Mouse (Mus musculus): ENCODE measurements around the gene Noa1. TPM values are rescaled to one million over a fixed set of nuclear protein-coding genes. Genes with fewer than 3 reads are reported as not detected.

The Noa1 gene
- polyA plus RNA-seq (2014; fragmentation: Nextera tagmentation; extraction: Ambion mirVana) = 30.2 and 35.7 TPM in 2 replicates

DNA sequence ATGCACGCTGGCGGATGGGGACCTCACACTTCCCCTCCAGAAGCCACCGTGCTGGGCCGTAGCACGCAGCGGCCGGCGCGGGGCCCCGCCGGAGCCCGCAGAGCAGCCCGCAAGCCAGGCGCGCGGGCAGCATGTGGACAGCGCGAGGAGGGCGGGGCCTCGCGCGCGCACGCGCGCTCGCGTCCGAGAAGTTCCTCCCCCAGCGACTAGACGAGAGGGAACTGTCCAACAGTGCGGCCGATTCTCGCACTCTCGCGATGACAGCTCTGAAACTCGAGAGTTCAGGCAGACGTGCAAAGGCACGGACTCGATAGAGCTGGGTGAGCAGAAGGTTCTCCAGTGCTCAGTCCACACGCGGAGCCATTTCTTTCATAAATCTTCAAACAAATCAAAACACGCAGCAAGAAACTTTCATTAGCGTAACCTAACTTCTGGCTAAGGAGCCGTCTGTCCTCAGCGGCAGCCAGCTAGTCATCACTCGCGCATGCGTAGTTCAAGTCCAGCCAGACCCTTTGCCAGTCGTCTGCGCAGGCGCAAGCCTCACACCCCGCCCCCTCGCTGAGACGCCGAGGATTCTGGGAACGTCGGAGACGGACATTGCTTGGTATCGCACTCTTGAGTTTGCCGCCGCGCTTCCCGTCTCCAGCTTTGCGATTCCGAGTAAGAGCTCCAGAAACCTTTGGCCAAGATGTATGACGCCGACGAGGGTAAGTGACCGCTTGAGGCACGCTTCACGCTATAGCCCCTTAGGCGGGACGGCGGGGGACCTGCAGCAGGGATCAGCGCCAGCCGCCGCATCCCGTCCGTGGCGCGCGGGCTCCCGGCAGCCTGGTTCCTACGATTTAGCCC lies at the start of gene Noa1, which contains the start of gene Polr2b:
Gene Noa1 (minus strand): TSS at position 161 of the 849 bp plus-strand sequence.
Gene Polr2b (plus strand): TSS at position 224 of the 849 bp plus-strand sequence.
- H3K4me3 ChIP-seq (ENCODE audit: low read depth, low read length) = peak within 1 kb of the TSS; percentile 90
- H3K9me3 ChIP-seq (replicated peaks; ENCODE audit: control insufficient read depth, low read length) = no peaks in the 10 kb centered on the region
- H3K4me1 ChIP-seq (ENCODE audit: control insufficient read depth, insufficient read depth, low read length) = peaks cover 19% of the 10 kb centered on the region
- peak within 1 kb of the TSS; percentile 79 for H3K9ac ChIP-seq (ENCODE audit: low read length)
- peak within 1 kb of the TSS; percentile 91 for H3K27ac ChIP-seq (ENCODE audit: low read depth, low read length)
- no peaks in the 10 kb centered on the region for H3K27me3 ChIP-seq (replicated peaks; ENCODE audit: control insufficient read depth, insufficient read depth, low read length)
- peak; percentile 99 for DNase-seq (ENCODE audit: low spot score)
- peak; percentile 96 for ATAC-seq
- under 1% methylated on average over 84 of the region's 85 CpGs for WGBS
- H3K36me3 ChIP-seq (ENCODE audit: control insufficient read depth, insufficient read depth, low read length) = peaks cover 40% of the 10 kb centered on the region
- peak within 1 kb of the TSS; percentile 100 for H3K4me2 ChIP-seq (ENCODE audit: low read length)

DNA sequence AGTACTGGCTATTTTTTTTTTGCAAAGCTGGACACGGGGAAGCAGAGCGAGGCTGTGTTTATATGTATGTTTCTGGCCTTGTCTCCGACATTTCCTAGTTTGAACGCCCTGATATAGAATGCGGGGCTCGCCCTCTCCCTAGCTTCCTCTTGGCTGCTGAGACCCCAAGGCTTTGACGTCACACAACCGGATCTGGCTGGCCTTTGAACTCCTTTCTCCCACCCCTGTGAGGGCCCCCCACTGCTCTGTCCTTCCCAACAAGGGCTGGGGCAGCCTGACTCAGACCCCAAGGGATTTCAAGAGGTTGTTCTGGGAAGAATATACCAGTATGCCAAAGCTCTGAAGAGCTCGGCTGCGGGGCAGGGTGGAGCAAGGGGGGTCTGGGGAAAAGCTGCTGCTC lies 48.5 kb upstream of the Noa1 start:
- WGBS = 9% methylated on average over 10 of the region's 10 CpGs
- no peaks in the 10 kb centered on the region for H3K4me1 ChIP-seq (ENCODE audit: control insufficient read depth, insufficient read depth, low read length)
- DNase-seq (ENCODE audit: low spot score) (peak; percentile 55), ATAC-seq (no peak)
- H3K27me3 ChIP-seq (replicated peaks; ENCODE audit: control insufficient read depth, insufficient read depth, low read length) = no peaks in the 10 kb centered on the region; the same call in 1 of the 2 replicates
- H3K36me3 ChIP-seq (ENCODE audit: control insufficient read depth, insufficient read depth, low read length) = no peaks in the 10 kb centered on the region
- no peaks in the 10 kb centered on the region for H3K9me3 ChIP-seq (replicated peaks; ENCODE audit: control insufficient read depth, low read length)
- peak overlapping the region; percentile 36 for H3K4me2 ChIP-seq (ENCODE audit: low read length)
- peak overlapping the region; percentile 19 for H3K4me3 ChIP-seq (ENCODE audit: low read depth, low read length)
- peak overlapping the region; percentile 47; the same call in 1 of the 2 replicates for H3K9ac ChIP-seq (ENCODE audit: low read length)
- H3K27ac ChIP-seq (ENCODE audit: low read depth, low read length) = no peak overlapping the region

DNA sequence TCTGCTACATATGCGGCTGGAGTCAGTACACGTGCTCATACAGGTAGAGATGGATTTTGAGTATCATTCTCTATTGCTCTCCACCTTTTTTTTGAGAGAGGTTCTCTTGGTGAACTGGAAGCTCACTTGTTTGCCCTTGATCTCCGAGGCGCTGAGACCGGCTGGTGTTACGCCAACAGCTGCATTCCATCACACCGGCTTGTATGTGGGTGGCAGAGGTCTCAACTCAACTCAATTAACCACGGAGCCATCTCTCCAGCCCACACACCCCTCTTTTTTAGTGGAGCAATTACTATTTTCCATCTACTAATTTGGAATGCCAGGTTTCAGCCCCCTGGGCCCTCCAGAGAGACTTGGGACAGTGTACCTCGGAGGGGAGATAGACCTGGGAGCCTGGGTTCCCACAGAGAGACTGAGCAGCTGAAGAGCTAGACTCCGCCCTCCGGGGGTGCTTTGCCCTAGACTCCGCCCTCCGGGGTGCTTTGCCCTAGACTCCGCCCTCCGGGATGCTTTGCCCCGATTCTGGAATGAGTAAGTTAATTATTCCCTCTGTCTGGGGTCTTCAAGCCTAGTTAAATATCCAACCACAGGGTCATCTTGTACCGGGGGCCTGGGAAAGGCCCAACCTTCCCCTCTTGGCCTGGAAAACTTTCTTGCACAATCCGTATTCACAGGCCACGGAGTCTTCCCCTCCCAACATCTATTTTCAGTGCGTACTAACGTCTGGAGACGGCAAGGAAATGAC lies 47.7 kb upstream of the Noa1 start:
- peak; percentile 51 for DNase-seq (ENCODE audit: low spot score)
- Histone ChIP-seq H3K27me3 (replicated peaks; ENCODE audit: control insufficient read depth, insufficient read depth, low read length) (no peaks in the 10 kb centered on the region; the same call in 1 of the 2 replicates), H3K27ac (ENCODE audit: low read depth, low read length) (no peak overlapping the region), H3K36me3 (ENCODE audit: control insufficient read depth, insufficient read depth, low read length) (no peaks in the 10 kb centered on the region), H3K9ac (ENCODE audit: low read length) (peak overlapping the region; percentile 47), H3K4me1 (ENCODE audit: control insufficient read depth, insufficient read depth, low read length) (no peaks in the 10 kb centered on the region), H3K9me3 (replicated peaks; ENCODE audit: control insufficient read depth, low read length) (no peaks in the 10 kb centered on the region), H3K4me3 (ENCODE audit: low read depth, low read length) (peak overlapping the region; percentile 19), H3K4me2 (ENCODE audit: low read length) (peak overlapping the region; percentile 36)
- peak; percentile 70; the same call in 1 of the 2 replicates for ATAC-seq
- WGBS = 16% methylated on average over 22 of the region's 22 CpGs

DNA sequence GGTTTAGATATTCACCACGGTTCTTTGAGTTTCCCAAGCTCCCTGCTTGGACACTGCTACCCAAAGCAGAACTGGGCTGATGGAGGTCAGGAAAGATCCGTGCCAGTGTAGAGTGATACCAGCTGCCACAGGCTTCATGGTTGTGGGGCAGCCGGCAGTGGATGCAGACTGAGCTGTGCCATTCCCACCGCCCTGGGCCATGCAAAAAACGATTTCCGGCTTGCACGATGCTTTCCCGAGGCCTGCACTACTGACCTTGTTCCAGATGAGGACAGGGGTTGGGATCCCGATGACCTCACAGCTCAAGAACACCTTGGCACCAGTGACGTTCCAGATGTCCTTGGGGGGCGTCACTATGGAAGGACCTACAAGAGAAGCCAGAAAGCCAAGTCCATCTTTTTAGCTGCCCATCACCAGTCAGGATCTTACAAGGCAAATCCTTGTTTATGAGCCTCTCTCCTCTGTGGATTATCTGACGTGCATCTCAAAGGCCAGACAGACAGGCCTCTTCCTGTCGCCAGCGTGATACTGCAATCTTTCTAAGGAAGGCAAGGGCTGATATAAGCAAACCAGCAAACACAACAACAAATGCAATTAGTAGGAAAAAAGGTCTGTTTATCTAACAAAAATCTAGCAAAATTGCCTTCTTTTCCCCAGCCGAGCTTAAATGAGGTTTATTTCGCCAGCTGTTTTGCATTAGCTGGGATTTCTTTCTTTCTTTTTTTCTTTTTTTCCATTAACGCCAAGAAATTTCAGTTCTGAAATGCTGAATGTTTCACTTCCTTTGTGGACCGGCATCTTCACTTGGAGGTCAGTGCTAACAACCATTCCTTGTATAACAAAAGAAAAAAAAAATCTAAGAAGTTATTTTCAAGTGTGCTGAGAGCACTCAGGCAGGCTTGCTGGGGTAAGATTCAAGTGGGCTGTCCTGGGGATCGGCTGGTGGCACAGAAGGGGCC lies 45.7 kb upstream of the Noa1 start:
- Histone ChIP-seq H3K4me1 (ENCODE audit: control insufficient read depth, insufficient read depth, low read length) (no peaks in the 10 kb centered on the region), H3K4me2 (ENCODE audit: low read length) (no peak overlapping the region), H3K27ac (ENCODE audit: low read depth, low read length) (no peak overlapping the region), H3K9me3 (replicated peaks; ENCODE audit: control insufficient read depth, low read length) (no peaks in the 10 kb centered on the region), H3K9ac (ENCODE audit: low read length) (no peak overlapping the region), H3K36me3 (ENCODE audit: control insufficient read depth, insufficient read depth, low read length) (peaks cover 3% of the 10 kb centered on the region; the same call in 1 of the 2 replicates), H3K27me3 (replicated peaks; ENCODE audit: control insufficient read depth, insufficient read depth, low read length) (no peaks in the 10 kb centered on the region; the same call in 1 of the 2 replicates), H3K4me3 (ENCODE audit: low read depth, low read length) (no peak overlapping the region)
- DNase-seq (ENCODE audit: low spot score) (no peak), ATAC-seq (no peak)
- 85% methylated on average over 19 of the region's 19 CpGs for WGBS

DNA sequence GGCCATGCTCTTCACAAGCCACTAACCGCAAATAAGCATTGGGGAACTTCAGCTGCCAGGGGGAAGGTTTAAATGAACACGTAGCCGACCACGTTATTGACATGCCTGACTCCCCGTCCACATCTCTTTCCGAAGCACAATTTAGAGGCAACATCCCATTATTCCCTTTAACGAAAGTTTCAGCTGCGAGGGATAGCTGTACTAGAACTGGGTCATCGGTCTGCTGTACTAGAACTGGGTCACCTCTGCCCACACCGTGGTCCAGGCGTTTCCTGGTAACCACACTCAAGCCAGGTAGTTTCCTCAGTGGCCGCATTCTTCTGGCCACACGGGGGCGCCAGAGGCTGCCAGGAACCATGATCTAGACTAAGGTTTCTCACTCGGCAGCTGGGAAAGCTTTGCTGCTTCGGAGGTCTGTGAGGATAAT lies 44.5 kb upstream of the Noa1 start:
- Histone ChIP-seq H3K9ac (ENCODE audit: low read length) (0 out of 2 replicates have a peak overlapping the region, but pooled peaks have one; percentile 9), H3K27ac (ENCODE audit: low read depth, low read length) (no peak overlapping the region), H3K9me3 (replicated peaks; ENCODE audit: control insufficient read depth, low read length) (no peaks in the 10 kb centered on the region), H3K4me2 (ENCODE audit: low read length) (peak overlapping the region; percentile 32), H3K4me3 (ENCODE audit: low read depth, low read length) (peak overlapping the region; percentile 4; the same call in 1 of the 2 replicates), H3K4me1 (ENCODE audit: control insufficient read depth, insufficient read depth, low read length) (no peaks in the 10 kb centered on the region), H3K36me3 (ENCODE audit: control insufficient read depth, insufficient read depth, low read length) (peaks cover 12% of the 10 kb centered on the region), H3K27me3 (replicated peaks; ENCODE audit: control insufficient read depth, insufficient read depth, low read length) (no peaks in the 10 kb centered on the region; the same call in 1 of the 2 replicates)
- peak; percentile 92 for DNase-seq (ENCODE audit: low spot score)
- ATAC-seq = peak; percentile 74
- WGBS = 9% methylated on average over 16 of the region's 16 CpGs

DNA sequence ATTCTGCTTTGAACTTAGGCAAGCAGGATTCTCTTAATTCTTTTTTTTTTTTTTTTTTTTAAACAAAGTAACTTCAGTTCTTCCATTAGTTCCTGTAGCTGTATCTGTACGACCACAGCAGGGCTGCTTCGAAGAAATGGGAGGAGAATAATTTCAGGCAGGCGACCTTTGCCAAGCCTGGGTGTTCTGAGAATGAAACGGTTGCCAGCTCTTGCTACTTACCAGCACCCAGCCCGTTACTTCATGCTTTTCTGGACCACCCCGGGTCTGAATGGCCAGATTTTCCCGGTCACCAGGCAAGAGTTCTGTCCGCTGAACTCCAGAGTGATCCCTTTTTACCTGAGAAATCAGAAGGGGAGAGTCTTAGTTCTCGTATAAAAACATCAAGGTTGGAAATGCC lies 41.8 kb upstream of the Noa1 start:
- Histone ChIP-seq H3K4me3 (ENCODE audit: low read depth, low read length) (no peak overlapping the region), H3K9ac (ENCODE audit: low read length) (no peak overlapping the region), H3K4me1 (ENCODE audit: control insufficient read depth, insufficient read depth, low read length) (no peaks in the 10 kb centered on the region), H3K36me3 (ENCODE audit: control insufficient read depth, insufficient read depth, low read length) (peaks cover 38% of the 10 kb centered on the region), H3K4me2 (ENCODE audit: low read length) (no peak overlapping the region), H3K9me3 (replicated peaks; ENCODE audit: control insufficient read depth, low read length) (no peaks in the 10 kb centered on the region), H3K27ac (ENCODE audit: low read depth, low read length) (no peak overlapping the region), H3K27me3 (replicated peaks; ENCODE audit: control insufficient read depth, insufficient read depth, low read length) (no peaks in the 10 kb centered on the region; the same call in 1 of the 2 replicates)
- ATAC-seq (no peak), DNase-seq (ENCODE audit: low spot score) (no peak)
- WGBS = 72% methylated on average over 9 of the region's 9 CpGs

DNA sequence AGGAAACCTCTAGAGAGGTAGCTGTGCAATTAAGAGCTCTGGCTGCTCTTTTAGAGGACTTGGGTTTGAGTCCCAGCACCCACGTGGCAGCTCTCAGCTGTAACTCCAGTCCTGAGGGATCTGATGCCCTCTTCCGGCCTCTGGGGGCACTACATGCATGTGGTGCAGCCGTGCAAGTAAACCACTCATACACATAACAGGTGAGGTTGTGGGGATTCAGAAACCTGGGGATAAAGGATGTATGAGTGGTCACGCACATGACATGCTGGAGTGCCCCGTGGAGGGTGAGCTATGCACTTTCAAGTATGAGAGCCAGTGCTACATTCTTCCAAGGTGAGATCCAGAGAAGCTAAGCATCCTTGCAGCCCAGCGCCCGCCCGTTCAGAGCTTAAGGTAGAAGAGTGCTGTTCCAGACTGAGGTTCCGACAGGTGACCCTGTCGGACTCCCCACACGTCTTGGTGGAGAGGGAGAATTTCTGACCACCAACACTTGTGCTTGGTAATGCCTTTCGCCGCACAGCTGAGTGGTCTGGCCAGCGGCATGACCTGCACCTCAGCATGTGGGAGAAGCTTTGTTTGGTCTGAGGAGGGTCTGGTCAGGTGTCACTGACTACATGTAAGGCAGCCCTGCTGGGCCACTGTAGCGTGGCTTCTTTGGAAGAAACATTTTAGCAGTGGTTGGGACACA lies 40.2 kb upstream of the Noa1 start:
- H3K36me3 ChIP-seq (ENCODE audit: control insufficient read depth, insufficient read depth, low read length) = peaks cover 51% of the 10 kb centered on the region
- H3K27ac ChIP-seq (ENCODE audit: low read depth, low read length) = no peak overlapping the region
- H3K27me3 ChIP-seq (replicated peaks; ENCODE audit: control insufficient read depth, insufficient read depth, low read length) = no peaks in the 10 kb centered on the region
- H3K4me1 ChIP-seq (ENCODE audit: control insufficient read depth, insufficient read depth, low read length) = no peaks in the 10 kb centered on the region
- no peak overlapping the region for H3K4me2 ChIP-seq (ENCODE audit: low read length)
- no peak overlapping the region for H3K4me3 ChIP-seq (ENCODE audit: low read depth, low read length)
- no peaks in the 10 kb centered on the region for H3K9me3 ChIP-seq (replicated peaks; ENCODE audit: control insufficient read depth, low read length)
- DNase-seq (ENCODE audit: low spot score) = no peak
- H3K9ac ChIP-seq (ENCODE audit: low read length) = no peak overlapping the region
- no peak for ATAC-seq
- 92% methylated on average over 15 of the region's 15 CpGs for WGBS

Data from forebrain, embryonic 14.5 days (tissue).